Mouse (Mus musculus) cerebellum, postnatal 36 days (tissue): ENCODE results near the gene Trappc10.

ENCODE experiments used
- DNase-seq, 2 experiments: peaks; one replicate each; pipeline ENCODE4 v3.0.0; 2021 to 2022; ENCODE audit warnings: mixed read lengths in 2 of 2

Trappc10 gene

GRCm38 (mm10) chr10:78159252-78159878 is 85.1 kb downstream of the Trappc10 start:
- DNase-seq = peak; percentile 43 to 63

GRCm38 (mm10) chr10:78158041-78158440 is 86.4 kb downstream of the Trappc10 start:
- DNase-seq = no peak

GRCm38 (mm10) chr10:78156926-78157325 is 87.5 kb downstream of the Trappc10 start:
- no peak for DNase-seq

- no peak for DNase-seq
Measured at GRCm38 (mm10) chr10:78148834-78149766, 95.3 kb downstream of the Trappc10 start.

GRCm38 (mm10) chr10:78147908-78148441 is 96.5 kb downstream of the Trappc10 start:
- no peak for DNase-seq

GRCm38 (mm10) chr10:78143727-78144505 is 100.5 kb downstream of the Trappc10 start:
- DNase-seq = no peak

GRCm38 (mm10) chr10:78140843-78141242 is 103.6 kb downstream of the Trappc10 start:
- DNase-seq = no peak

- no peak for DNase-seq
Measured at GRCm38 (mm10) chr10:78140251-78140600, 104.2 kb downstream of the Trappc10 start.

GRCm38 (mm10) chr10:78139572-78140250 is 104.7 kb downstream of the Trappc10 start:
- no peak for DNase-seq

- DNase-seq = no peak
Measured at GRCm38 (mm10) chr10:78138812-78139523, 105.5 kb downstream of the Trappc10 start.

- DNase-seq = no peak
Measured at GRCm38 (mm10) chr10:78137191-78137590, 107.2 kb downstream of the Trappc10 start.
